Mouse (Mus musculus): ENCODE results near the gene Slc26a3.

GRCm38 (mm10) chr12:31512634-31513411 lies 122.2 kb downstream of the Slc26a3 start:
- TF ChIP-seq CTCF (IDR thresholded peaks at IDR 0.05; ENCODE audit: insufficient read depth, low read depth, low read length) (no peak), POLR2A (IDR thresholded peaks at IDR 0.05; ENCODE audit: insufficient read depth, low read depth, low read length) (no peak)
